Mouse (Mus musculus) olfactory bulb, adult 2 months (tissue): Measurements from ENCODE around the gene Faf1. TPM values are rescaled to one million over a fixed set of nuclear protein-coding genes. Genes with fewer than 3 reads are reported as not detected.

ENCODE experiments used
- H3K27ac ChIP-seq: fragments of 200-500 bp; 2 replicates; pipeline ENCODE4 v1.5.1; 2012; ENCODE audit warnings: low read depth, low read length; ENCODE audit not compliant: insufficient read depth
- H3K4me1 ChIP-seq: fragments of 200-500 bp; 2 replicates; pipeline ENCODE4 v1.6.1; 2012; ENCODE audit warnings: low read length; ENCODE audit not compliant: control insufficient read depth, insufficient read depth
- H3K4me3 ChIP-seq: fragments of 200-500 bp; 2 replicates; pipeline ENCODE4 v1.5.1; 2012; ENCODE audit warnings: mild to moderate bottlenecking, low read depth, low read length, moderate library complexity; ENCODE audit not compliant: insufficient read depth
- CTCF ChIP-seq: fragments of 200-500 bp; IDR thresholded peaks from 2 replicates; pipeline ENCODE4 v1.5.1; 2012; ENCODE audit warnings: low read depth, mild to moderate bottlenecking, low read length, moderate library complexity; ENCODE audit not compliant: insufficient read depth
- POLR2A ChIP-seq: fragments of 200-500 bp; IDR thresholded peaks from 2 replicates; pipeline ENCODE4 v1.6.1; 2012; ENCODE audit warnings: mild to moderate bottlenecking, low read depth, low read length, moderate library complexity; ENCODE audit not compliant: insufficient read depth
- WGBS: fragments of 180-500 bp; shearing (Covaris S2); methylation state at CpG from one replicate; pipeline ENCODE4 v1.1.7; 2018; 5-methylcytosine and 5-hydroxymethylcytosine counted together
- polyA plus RNA-seq: library from polyadenylated mRNA; stranded (reverse); fragments of >200 nt; gene quantifications from 2 replicates; pipeline ENCODE4 v1.2.4, GENCODE M21; 2012; ENCODE audit warnings: low replicate concordance; ENCODE audit not compliant: missing spikeins, insufficient read depth, insufficient read length

Gene Faf1
- polyA plus RNA-seq, 1 experiment = not detected

DNA sequence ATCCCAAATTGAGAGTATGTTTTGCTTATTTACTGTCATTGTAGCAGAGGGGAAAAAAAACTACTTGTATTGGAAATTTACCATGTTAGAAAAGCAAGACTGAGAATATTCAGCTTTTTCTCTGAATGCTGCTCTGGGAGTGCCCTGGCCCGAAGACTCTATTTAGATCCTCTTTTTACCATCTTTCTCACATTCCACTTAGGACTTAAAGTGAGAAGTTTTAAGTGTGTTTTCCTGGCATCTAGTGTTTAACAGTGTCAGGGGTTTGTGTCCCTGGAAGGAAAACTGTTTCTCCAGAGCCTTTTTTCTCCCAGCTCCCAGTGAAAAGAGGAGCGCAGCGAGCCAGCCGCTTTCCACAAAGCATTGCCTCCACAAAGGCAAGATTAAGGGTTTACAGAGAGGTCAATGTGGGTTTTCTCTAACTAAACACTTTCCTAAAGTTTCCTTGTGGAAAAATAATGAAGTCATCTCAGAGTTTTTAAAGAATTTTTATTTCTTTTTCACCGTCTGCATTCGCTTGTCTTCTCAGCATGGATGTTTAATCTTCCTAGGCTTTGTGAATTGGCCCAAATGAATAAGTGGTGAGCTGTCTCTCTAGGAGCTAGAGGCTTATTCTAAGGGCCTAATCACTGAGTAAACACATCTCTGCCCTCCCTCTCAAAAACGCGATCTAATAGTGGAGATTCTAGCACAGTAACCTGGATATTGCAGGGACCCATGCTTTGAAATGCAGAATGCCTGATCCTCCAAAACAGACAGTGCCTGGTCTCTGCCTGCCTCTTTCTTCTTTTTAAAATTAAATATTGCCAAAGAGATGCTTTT, 182.4 kb downstream of the Faf1 start:
- Histone ChIP-seq H3K4me3 (no peak overlapping the region), H3K4me1 (no peaks in the 10 kb centered on the region), H3K27ac (no peak overlapping the region; the same call in 1 of the 2 replicates)
- TF ChIP-seq CTCF (no peak), POLR2A (no peak)
- WGBS = 49% methylated on average over 8 of the region's 8 CpGs

DNA sequence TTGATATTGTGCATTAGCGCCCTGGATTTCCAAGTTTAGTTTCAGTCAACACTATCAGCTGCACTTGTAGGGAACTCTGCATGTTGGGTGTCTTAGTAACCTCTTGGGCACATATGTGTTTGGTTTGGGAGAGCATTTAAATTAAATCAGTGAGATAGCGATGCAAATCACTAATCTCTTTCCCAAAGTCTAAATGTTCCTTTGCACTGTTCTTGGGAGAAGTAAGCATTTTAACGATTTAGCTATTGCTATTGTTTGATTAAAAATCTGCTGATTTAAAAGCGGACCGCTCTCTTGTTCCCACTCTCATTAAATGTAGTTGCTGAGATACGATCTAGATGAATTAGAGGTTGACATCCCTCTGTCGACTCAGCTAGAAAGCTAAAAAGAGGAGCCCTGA, 183.0 kb downstream of the Faf1 start:
- WGBS = 57% methylated on average over 7 of the region's 7 CpGs
- TF ChIP-seq CTCF (no peak), POLR2A (no peak)
- H3K4me1 ChIP-seq = no peaks in the 10 kb centered on the region
- H3K27ac ChIP-seq = no peak overlapping the region
- H3K4me3 ChIP-seq = no peak overlapping the region

DNA sequence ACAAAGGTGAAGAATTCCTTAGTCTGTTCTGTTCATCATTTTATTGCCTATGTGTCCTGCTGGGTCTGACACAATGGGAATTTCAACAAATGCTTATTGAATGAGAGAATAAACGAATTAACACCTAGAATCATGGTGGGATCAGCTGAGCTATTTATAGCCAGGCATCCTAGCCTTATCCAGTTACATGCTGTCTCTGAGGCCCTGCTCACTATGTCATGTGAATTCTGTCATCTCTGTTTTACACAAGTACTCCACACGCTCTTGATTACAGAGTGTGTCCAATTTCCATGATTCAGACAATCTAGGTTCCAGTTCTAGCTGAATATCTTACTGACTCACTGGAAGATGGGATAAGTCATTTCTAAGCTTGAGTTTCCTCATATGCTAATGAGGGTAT, 183.9 kb downstream of the Faf1 start:
- WGBS = 77% methylated on average over 2 of the region's 2 CpGs

DNA sequence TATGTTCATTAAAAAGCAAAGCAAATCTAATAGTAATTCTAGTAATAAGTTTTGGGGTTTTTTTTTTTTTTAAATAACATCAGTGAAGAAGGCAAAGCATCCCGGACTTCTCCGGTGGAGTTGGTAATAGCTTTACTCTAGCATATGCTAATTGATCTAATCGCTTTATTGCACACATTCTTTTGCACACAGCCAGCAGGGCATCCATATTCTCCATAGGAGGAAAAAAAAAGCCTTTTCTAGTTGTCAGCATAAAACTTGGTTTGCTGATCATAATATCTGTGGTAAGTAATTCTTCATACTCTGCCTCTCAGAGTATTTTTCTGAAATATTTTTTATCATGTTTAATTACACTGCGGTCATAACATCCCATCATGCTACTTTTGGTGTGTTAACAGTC, 185.9 kb downstream of the Faf1 start:
- Histone ChIP-seq H3K27ac (no peak overlapping the region), H3K4me1 (no peaks in the 10 kb centered on the region), H3K4me3 (no peak overlapping the region)
- whole genome bisulfite sequencing = 63% methylated on average over 4 of the region's 4 CpGs
- no peak for TF ChIP-seq POLR2A
- no peak for TF ChIP-seq CTCF

More for the DNA sequence above, 183.9 kb downstream of the Faf1 start:
- H3K27ac ChIP-seq = no peak overlapping the region
- H3K4me3 ChIP-seq = no peak overlapping the region
- TF ChIP-seq POLR2A = no peak
- no peak for TF ChIP-seq CTCF
- H3K4me1 ChIP-seq = no peaks in the 10 kb centered on the region

DNA sequence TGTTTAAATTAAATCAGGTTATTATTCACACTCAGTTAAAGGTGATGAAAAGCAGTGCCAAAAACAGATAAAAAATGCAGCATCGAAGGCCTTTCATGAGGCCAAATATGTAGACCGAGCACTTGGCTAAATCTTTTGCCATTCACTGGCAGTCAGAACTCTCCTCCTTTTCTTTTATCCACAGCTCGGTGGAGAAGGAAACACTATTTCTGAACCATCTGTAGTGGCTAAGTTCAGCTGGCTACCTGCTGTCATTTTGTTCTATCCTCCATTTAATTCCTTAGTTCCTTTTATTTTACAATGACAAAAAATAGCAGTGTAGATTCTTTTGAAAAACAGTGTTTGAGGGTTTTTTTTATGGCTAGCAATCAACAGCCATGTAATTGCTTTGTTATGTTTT, 186.6 kb downstream of the Faf1 start:
- H3K4me3 ChIP-seq = no peak overlapping the region
- 43% methylated on average over 3 of the region's 3 CpGs for WGBS
- H3K4me1 ChIP-seq = no peaks in the 10 kb centered on the region
- TF ChIP-seq CTCF (no peak), POLR2A (no peak)
- no peak overlapping the region for H3K27ac ChIP-seq

DNA sequence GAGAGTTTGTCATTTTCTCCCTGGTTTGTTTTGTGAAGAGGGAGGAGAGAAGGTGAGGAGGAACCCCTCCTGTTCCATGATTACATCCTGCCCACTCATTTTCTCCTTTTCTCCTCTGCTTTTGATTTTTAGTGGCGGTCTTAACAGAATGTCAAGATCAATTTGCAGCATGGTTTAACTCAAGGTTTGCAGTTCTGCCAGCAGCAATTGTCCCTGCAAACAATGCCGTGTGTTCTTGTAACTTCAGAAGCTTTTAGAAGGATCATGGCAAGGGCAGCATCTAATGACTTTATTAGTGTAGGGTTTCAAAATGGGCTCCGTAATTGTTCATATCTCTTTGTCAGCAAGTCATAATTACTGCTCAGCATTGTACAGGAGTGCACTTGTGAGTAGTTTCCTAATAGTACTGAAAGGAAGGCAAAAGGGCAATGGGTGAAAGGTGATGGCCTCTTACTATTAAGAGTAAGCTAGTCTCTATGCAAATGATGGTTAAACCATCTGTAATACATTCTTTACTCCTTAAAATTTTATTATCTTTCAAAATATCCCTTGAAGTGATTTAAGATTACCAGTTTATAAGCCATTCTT, 192.6 kb downstream of the Faf1 start:
- WGBS = 44% methylated on average over 3 of the region's 3 CpGs

DNA sequence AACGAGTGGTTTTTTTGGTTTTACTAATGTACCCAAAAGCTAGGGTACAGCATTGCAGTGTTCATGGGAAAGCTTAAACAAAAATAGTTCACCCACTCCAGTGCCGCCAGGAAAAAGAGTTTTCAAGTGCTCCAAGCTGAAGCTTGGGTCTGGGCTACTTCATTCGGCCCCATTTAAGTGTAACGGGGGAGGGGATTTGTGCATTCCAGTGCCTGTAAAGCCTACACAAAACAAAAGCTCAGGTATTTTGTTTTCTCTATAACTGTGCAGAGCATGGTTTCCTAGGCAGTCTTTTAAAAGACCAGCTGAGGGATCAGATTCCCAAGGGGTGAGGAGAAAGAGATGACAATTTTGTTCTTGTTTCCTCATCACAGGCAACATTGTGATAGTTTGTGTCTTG, 207.9 kb downstream of the Faf1 start:
- 59% methylated on average over 4 of the region's 4 CpGs for WGBS
- H3K4me3 ChIP-seq = no peak overlapping the region
- H3K27ac ChIP-seq = no peak overlapping the region
- TF ChIP-seq CTCF = no peak
- no peaks in the 10 kb centered on the region for H3K4me1 ChIP-seq

More for the DNA sequence above, 192.6 kb downstream of the Faf1 start:
- TF ChIP-seq CTCF = no peak
- no peak for TF ChIP-seq POLR2A
- no peaks in the 10 kb centered on the region for H3K4me1 ChIP-seq
- H3K27ac ChIP-seq = no peak overlapping the region
- H3K4me3 ChIP-seq = no peak overlapping the region

DNA sequence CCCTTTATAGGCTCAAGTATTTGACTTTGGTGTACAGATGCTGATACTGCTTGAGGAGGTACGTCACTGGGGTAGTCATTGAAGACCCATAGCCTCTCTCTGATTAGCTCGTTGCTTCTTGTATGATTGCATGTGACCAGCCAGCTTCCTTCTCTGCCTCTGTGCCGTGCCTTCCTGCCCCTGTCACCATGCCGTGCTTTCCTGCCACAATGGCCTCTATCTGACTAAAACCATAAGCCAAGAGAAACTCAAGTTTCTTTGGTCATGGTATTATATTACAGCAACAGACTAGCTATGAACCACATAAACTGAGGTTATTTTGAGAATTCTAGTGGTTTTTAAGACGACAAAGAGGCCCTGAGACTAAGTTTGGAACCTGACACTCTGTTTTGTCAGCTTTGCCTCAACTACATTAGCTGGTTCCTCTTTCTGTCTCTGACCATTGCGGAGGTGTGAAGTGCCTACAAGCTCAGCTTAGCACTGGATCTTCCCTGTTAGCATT, 211.5 kb downstream of the Faf1 start:
- H3K4me1 ChIP-seq = no peaks in the 10 kb centered on the region
- no peak overlapping the region for H3K27ac ChIP-seq
- H3K4me3 ChIP-seq = no peak overlapping the region
- TF ChIP-seq CTCF = no peak
- no peak for TF ChIP-seq POLR2A
- WGBS = 92% methylated on average over 6 of the region's 6 CpGs

DNA sequence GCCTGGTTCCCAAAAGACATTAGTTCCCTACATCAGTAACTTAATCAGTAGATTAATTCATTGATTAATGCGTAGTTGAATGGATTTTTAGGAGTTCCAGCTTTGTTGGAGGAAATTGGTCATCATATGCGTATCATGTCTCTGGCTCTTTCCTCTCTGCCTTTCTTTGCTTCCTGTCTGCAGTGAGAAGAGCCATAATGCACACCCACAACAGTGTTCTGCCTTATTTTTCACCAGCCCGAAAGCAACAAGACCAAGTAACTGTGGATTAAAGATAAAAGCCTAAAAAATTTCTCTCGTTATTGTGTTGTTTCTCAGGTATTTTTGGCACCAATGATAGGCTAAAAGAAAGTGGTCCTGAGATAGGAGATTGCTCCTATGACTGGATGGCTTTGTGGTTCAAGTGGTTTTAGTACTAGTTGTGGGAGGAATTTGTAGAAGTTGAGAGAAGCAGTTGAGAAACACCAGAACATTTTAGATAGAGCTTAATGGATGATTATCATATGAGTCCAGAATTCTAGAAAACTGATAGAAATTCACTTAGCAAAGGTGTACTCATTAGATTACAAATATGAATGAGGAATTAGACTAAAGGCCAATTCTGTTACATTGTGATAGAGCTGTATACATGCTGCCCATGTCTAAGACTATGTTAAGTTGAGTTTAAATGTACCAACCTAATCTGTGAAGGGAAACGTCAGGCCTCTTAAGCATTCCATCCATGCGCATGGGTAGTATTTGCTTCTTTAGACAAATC, 221.6 kb downstream of the Faf1 start:
- Histone ChIP-seq H3K4me3 (no peak overlapping the region), H3K27ac (no peak overlapping the region), H3K4me1 (no peaks in the 10 kb centered on the region)
- WGBS = 95% methylated on average over 6 of the region's 6 CpGs
- TF ChIP-seq POLR2A = no peak
- TF ChIP-seq CTCF = no peak
